Mouse (Mus musculus): ENCODE results near the gene Hpse.
A peak's percentile ranks its signal among the peaks of the same experiment; 100 is the strongest.

Hpse gene

GRCm38 (mm10) chr5:100697398-100697797, 22.1 kb downstream of the Hpse start:
- no peak for ATAC-seq (ENCODE audit: low TSS enrichment)

- ATAC-seq (ENCODE audit: low TSS enrichment): no peak
Observed at GRCm38 (mm10) chr5:100685631-100686030, 33.9 kb downstream of the Hpse start.

- no peak for ATAC-seq (ENCODE audit: low TSS enrichment)
Observed at GRCm38 (mm10) chr5:100680542-100680933, 39.0 kb downstream of the Hpse start.

- ATAC-seq (ENCODE audit: low TSS enrichment): no peak
Observed at GRCm38 (mm10) chr5:100679911-100680541, 39.5 kb downstream of the Hpse start.

DNA sequence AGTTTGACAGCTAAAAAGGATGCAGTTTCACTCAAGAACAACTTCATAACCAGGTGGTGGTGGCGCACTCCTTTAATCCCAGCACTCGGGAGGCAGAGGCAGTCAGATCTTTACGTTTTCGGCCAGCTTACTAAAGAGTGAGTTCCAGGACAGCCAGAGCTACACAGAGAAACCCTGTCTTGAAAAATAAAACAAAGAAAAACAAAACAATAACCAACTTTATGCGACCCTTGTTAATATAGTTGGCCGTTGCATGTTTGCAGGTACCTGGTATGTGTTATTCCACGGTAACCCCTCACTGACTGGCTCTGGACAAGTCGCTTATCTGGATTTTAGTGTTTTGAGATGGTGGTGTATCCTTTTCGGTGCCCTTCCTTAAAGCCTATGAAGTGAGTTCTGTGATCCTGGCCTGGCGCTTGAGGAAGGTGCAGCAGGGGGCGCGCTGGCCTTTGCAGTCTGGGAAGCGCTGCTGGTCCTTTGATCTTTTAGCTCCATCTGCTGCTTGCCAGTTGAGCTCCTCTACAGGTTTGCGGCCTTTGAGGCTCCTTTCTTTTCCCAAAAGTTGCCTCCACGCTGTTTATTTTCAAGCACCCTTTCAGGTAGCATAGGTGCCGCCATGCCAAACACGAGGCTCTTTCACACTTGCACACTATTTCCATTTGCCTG, 44.7 kb downstream of the Hpse start, which contains the start of gene Coq2:
Gene Coq2 (minus strand): TSS at position 430 of the 666 bp plus-strand sequence.
- peak; percentile 57 for ATAC-seq (ENCODE audit: low TSS enrichment)

DNA sequence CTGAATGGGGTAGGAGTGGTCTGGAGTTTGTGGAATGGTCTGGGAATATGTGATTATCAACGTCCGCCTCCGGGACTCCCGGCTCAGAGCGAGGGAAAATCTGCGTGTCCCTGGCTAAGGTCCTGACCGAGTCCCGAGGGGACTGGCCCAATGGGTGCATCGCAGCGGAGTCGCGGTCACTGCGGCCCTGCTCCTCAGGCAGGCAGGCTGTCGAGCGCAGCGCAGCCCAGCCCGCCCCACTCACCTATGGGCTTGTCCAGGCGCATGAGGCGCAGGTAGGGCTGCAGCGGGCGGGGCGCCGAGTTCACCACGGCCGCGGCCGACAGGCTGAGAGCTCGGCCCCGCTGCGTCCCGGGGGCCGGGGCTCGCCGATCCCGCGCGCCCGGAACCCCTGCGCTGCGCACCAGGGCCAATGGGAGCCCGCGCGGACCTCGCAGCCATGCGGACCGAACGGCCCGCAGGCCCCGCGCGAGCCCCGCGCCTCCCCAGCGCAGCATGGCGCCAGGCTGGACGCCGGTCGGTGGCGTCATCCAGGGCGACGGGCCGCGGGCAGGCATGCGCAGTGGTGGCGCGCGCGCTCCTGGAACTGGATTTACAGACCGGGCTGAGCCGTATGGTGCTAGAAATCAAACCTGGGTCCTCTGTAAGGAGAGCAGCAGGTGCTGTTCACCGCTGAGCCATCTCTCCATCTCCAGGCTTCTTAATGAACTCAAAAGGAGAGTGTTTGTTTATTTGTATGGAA, 45.6 kb downstream of the Hpse start:
- ATAC-seq (ENCODE audit: low TSS enrichment): peak; percentile 96

DNA sequence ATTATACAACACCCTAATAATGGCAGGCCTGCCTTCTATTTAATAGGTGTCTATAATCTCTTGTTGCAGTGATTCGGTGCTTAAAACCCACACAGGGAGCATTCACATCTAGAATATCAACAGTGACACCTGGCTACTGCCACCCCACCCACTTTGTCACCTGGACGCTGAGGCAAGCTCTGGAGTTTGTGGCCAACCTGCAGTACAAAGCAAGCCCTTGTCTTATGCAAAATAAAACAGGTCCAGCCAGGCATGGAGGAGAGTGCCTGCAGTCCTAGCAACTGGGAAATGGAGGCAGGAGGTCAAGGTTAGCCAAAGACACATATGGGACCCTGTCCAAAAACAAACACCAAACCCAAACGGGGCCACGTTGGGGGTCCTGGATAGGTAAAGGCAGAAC, 47.1 kb downstream of the Hpse start:
- no peak for ATAC-seq (ENCODE audit: low TSS enrichment)

DNA sequence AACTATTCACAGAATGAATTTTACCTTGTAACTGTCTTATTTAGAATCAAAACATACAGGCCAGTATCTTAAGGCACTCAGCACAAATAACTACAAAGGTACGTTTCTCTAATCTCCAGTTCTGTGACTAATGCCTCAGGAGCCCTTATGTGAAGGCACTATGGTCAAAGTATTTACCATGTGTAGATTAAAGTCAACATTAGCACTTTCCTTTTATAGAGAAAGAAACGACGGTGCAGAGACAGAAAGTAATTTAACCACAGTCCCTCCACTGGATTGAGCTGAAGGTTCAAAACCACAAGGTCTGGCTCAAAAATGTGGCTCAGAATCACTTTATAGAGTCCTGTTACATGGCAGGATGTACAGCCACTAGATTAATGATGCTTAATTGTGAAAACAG, 47.6 kb downstream of the Hpse start:
- no peak for ATAC-seq (ENCODE audit: low TSS enrichment)

DNA sequence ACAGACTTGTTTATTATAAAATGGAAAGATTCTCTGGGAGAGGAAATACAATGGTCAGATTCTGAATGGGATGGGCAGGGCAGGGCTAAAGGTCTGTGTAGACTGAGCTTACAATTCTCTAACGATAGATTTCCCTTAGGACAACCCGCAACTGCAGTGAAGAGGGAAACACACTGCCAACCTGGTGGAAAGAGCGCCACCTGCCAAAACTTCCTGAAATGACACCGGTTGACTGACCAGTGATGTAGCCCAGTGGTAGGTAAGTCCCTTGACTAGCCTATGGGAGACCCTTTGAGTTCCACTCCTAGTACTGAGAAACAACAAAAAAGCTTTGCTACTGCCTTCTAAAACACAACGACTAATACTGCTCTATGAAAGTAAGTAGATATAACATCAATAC, 48.1 kb downstream of the Hpse start:
- ATAC-seq (ENCODE audit: low TSS enrichment): peak; percentile 24; the same call in 1 of the 2 replicates

GRCm38 (mm10) chr5:100666965-100667364, 52.6 kb downstream of the Hpse start:
- peak; percentile 66 for ATAC-seq (ENCODE audit: low TSS enrichment)

DNA sequence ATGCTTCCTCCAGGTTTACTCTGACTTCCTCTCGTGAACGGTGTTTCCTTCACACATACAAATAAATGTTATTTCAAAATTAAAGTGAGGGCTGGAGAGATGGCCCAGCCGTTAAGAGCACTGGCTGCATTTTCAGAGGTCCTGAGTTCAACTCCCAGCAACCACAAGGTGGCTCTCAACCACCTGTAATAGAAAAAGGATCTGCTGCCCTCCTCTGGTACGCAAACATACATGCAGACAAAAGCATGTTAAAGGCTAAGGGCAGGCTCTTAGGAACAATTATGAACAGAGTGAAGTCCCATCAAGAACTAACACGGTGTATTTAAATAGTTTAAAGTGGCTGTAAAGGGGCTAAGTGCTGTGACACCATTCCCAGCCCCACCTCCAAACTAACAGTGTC, 55.7 kb downstream of the Hpse start:
- no peak for ATAC-seq (ENCODE audit: low TSS enrichment)

GRCm38 (mm10) chr5:100663011-100663410, 56.5 kb downstream of the Hpse start:
- no peak for ATAC-seq (ENCODE audit: low TSS enrichment)

DNA sequence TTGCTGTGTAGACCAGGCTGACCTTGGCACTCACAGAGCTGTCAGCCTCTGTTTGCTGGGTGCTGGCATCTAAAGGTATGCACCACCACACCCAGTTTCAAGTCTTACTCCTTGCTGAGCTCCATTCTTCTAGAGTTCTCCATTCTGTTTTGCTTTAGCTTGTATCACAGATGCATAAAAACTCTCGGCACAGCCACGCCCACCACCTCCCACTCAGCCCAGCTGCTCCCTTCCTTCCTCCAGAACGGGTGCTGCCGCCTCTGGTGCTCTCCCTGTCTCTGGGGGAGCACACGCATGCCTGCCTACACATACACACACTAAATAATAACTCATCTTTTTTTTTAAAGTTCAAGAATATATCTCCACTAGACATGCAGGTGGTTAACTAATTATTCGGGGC, 61.1 kb downstream of the Hpse start:
- ATAC-seq (ENCODE audit: low TSS enrichment): peak; percentile 66; the same call in 1 of the 2 replicates

- no peak for ATAC-seq (ENCODE audit: low TSS enrichment)
Observed at GRCm38 (mm10) chr5:100656352-100656751, 63.2 kb downstream of the Hpse start.

- ATAC-seq (ENCODE audit: low TSS enrichment): no peak
Observed at GRCm38 (mm10) chr5:100652327-100652726, 67.2 kb downstream of the Hpse start.

DNA sequence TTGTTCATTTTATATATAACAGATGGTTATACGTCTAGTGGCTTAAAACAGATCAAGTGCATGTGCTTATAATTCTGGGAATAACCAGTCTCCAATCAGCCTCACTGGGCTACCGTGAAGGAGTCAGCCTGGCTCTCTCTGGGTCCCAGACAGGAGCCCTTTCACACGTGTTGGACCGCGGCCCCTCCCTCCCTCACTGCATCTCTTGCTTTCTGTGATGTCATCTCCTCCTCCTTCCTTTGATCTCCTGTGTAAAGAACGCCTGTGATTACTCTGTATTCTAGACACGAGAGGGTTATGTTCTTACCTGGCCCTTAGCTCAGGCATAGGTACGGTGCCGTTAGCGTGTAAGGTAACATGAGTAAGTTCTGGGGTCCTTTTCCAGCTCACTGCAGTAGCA, 68.0 kb downstream of the Hpse start:
- no peak for ATAC-seq (ENCODE audit: low TSS enrichment)

GRCm38 (mm10) chr5:100650969-100651368, 68.5 kb downstream of the Hpse start:
- no peak for ATAC-seq (ENCODE audit: low TSS enrichment)

DNA sequence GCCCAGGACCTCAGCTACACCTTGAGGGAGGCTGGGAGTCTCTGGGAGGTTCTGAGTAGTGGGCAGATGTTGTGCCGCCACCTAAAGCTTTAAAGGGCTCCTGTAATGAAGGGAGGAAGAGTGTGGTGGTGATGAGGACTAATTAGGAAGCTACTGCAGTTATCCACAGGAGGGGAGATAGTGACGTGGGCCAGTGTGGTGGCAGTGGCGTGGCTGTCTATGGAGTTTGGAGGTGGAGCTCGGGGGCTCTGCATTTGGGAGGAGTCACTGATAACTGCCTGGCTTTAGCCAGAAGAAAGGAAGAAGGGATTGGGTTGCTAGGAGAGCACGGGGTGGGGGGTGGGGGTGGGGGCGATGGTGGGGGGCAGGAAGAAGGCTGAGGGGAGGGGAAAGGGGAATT, 71.0 kb downstream of the Hpse start:
- no peak for ATAC-seq (ENCODE audit: low TSS enrichment)

GRCm38 (mm10) chr5:100648046-100648445, 71.5 kb downstream of the Hpse start:
- ATAC-seq (ENCODE audit: low TSS enrichment): no peak

GRCm38 (mm10) chr5:100646558-100646957, 73.0 kb downstream of the Hpse start:
- ATAC-seq (ENCODE audit: low TSS enrichment): no peak

- peak; percentile 22 for ATAC-seq (ENCODE audit: low TSS enrichment)
Observed at GRCm38 (mm10) chr5:100643991-100644535, 75.5 kb downstream of the Hpse start.

DNA sequence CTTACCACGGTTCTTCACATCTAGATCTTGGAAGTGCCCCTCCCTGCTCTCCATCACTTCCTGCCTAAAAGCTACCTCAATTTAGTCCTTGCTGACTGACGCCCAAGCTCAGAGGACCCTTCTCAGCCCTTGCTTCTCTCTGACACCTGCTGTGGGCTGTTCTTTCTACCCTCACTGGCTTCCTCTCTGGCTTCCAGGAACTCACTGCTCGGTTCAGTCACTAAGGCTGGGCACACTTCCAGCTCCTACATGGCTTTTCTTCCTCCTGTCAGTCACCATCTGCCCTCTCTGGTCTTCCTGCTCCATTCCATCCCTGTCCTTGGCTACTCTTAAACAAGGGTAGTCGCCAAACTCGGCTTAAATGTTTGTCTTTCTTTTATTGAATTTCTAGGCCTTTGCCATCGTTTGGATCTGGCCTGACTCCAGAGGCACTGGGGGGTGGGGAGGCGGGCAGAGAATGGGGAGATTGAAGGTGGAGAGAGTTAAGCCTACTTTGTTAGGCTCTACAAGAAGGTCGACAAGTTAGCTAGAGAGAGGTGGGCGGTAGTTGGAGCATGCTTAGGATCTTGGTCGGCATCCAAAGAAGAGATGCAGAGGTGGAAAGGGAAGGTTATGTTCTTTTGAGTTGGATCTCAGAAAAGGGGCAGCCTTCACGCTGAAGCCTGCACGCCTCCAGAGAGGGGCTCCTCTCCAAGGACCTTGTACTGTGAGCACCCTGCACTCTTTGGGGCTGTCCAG, 76.1 kb downstream of the Hpse start:
- ATAC-seq (ENCODE audit: low TSS enrichment): peak; percentile 74

Measured in frontal cortex, adult (tissue).